Mouse (Mus musculus) C2C12 (cell line): ENCODE results near the gene Map1s. TPM values are rescaled to one million over a fixed set of nuclear protein-coding genes. Genes with fewer than 3 reads are reported as not detected.

ENCODE experiments used
- H3K27me3 ChIP-seq: one replicate; pipeline ENCODE4 v1.6.1; 2011; ENCODE audit not compliant: control insufficient read depth, insufficient read depth, insufficient read length
- H3K36me3 ChIP-seq: one replicate; pipeline ENCODE4 v1.6.1; 2011; ENCODE audit not compliant: control insufficient read depth, insufficient read depth
- H3K4me3 ChIP-seq: one replicate; pipeline ENCODE4 v1.5.1; 2011; ENCODE audit warnings: mild to moderate bottlenecking, control low read depth; ENCODE audit not compliant: poor library complexity, insufficient read depth, severe bottlenecking
- H3K79me2 ChIP-seq: one replicate; pipeline ENCODE4 v1.6.1; 2011; ENCODE audit not compliant: control insufficient read depth, insufficient read depth
- H3K79me3 ChIP-seq: one replicate; pipeline ENCODE4 v1.6.1; 2011; ENCODE audit warnings: low read depth, control low read depth
- H3ac ChIP-seq: one replicate; pipeline ENCODE3; 2011; ENCODE audit warnings: low read depth; ENCODE audit not compliant: control insufficient read depth, insufficient read length
- CEBPB ChIP-seq: IDR thresholded peaks from one replicate; pipeline ENCODE4 v1.6.1; 2011; ENCODE audit warnings: low read depth, mild to moderate bottlenecking, control low read depth, moderate library complexity
- CTCF ChIP-seq: IDR thresholded peaks from one replicate; pipeline ENCODE4 v1.5.1; 2011; ENCODE audit not compliant: control insufficient read depth, insufficient read depth, insufficient read length
- FOSL1 ChIP-seq: IDR thresholded peaks from one replicate; pipeline ENCODE4 v1.8.0; 2011; ENCODE audit warnings: mild to moderate bottlenecking, low read length; ENCODE audit not compliant: poor library complexity, insufficient read depth, severe bottlenecking
- MAX ChIP-seq: IDR thresholded peaks from one replicate; pipeline ENCODE4 v1.6.1; 2011; ENCODE audit warnings: mild to moderate bottlenecking, control low read depth
- MYOD1 ChIP-seq: IDR thresholded peaks from one replicate; pipeline ENCODE4 v1.6.1; 2011; ENCODE audit warnings: low read depth; ENCODE audit not compliant: control insufficient read depth, insufficient read length
- MYOG ChIP-seq: IDR thresholded peaks from one replicate; pipeline ENCODE4 v1.6.1; 2011; ENCODE audit not compliant: control insufficient read depth, insufficient read length; ENCODE audit errors: extremely low read depth
- USF1 ChIP-seq: IDR thresholded peaks from one replicate; pipeline ENCODE4 v1.6.1; 2011; ENCODE audit warnings: low read depth, mild to moderate bottlenecking, control low read depth, moderate library complexity
- polyA plus RNA-seq: library from polyadenylated mRNA; unstranded; fragments of >200 nt; fragmentation: generic; extraction: Trizol; gene quantifications from one replicate; pipeline ENCODE4 v1.2.1, GENCODE M21; 2012; ENCODE audit warnings: missing spikeins

Gene Map1s
- polyA plus RNA-seq, 1 experiment = 59.7 TPM

GRCm38 (mm10) chr8:70902211-70902610, 3.5 kb upstream of the Map1s start:
- H3K79me3 ChIP-seq = peaks cover 8% of the 10 kb centered on the region
- peaks cover 15% of the 10 kb centered on the region for H3K79me2 ChIP-seq
- TF ChIP-seq MAX = no peak
- TF ChIP-seq FOSL1 = no peak
- no peak for TF ChIP-seq MYOG
- TF ChIP-seq CEBPB = no peak
- no peak for TF ChIP-seq USF1
- no peak for TF ChIP-seq MYOD1
- no peak for TF ChIP-seq CTCF
- H3K4me3 ChIP-seq = no peak overlapping the region
- H3K36me3 ChIP-seq = no peaks in the 10 kb centered on the region
- no peak overlapping the region for H3ac ChIP-seq
- H3K27me3 ChIP-seq = no peaks in the 10 kb centered on the region

GRCm38 (mm10) chr8:70903112-70903511, 2.6 kb upstream of the Map1s start:
- H3K79me3 ChIP-seq = peaks cover 17% of the 10 kb centered on the region

GRCm38 (mm10) chr8:70903582-70903981, 2.1 kb upstream of the Map1s start:
- Histone ChIP-seq H3K4me3 (no peak overlapping the region), H3K27me3 (no peaks in the 10 kb centered on the region), H3K79me2 (peaks cover 28% of the 10 kb centered on the region), H3K79me3 (peaks cover 21% of the 10 kb centered on the region), H3ac (no peak overlapping the region), H3K36me3 (no peaks in the 10 kb centered on the region)
- peak; percentile 14 for TF ChIP-seq MYOD1
- no peak for TF ChIP-seq CTCF
- no peak for TF ChIP-seq CEBPB
- no peak for TF ChIP-seq MAX
- TF ChIP-seq FOSL1 = no peak
- no peak for TF ChIP-seq USF1
- TF ChIP-seq MYOG = no peak

More at GRCm38 (mm10) chr8:70903112-70903511, 2.6 kb upstream of the Map1s start:
- TF ChIP-seq MYOG = no peak
- no peak for TF ChIP-seq FOSL1
- TF ChIP-seq MAX = no peak
- peak; percentile 72 for TF ChIP-seq MYOD1
- TF ChIP-seq CTCF = no peak
- TF ChIP-seq USF1 = no peak
- peak; percentile 60 for TF ChIP-seq CEBPB
- H3K79me2 ChIP-seq = peaks cover 23% of the 10 kb centered on the region
- no peaks in the 10 kb centered on the region for H3K27me3 ChIP-seq
- peak overlapping the region; percentile 42 for H3ac ChIP-seq
- no peak overlapping the region for H3K4me3 ChIP-seq
- H3K36me3 ChIP-seq = no peaks in the 10 kb centered on the region

DNA sequence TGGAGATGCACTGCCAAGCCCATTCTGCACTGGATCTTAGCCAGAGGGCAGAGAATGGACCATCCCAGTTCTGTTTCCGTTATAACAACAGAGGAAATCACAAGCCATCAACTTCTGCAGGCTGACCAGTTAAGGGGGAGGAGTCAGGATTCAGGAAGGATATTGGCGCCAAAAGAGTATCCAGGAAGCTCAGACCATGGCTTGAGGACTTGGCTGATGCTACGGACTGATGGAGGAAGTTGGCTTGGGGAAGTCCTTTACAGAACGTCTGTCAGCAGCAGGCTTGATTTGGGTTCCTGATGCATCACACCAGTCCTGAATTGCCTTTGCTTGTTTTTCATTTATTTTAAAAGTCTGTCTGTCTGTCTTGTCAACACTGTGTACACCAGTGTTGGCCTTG, 1.2 kb upstream of the Map1s start:
- Histone ChIP-seq H3K79me3 (peaks cover 30% of the 10 kb centered on the region), H3K27me3 (no peaks in the 10 kb centered on the region), H3ac (no peak overlapping the region), H3K79me2 (peaks cover 37% of the 10 kb centered on the region), H3K4me3 (no peak overlapping the region), H3K36me3 (no peaks in the 10 kb centered on the region)
- TF ChIP-seq MAX (no peak), MYOD1 (no peak), CEBPB (no peak), USF1 (no peak), FOSL1 (no peak), MYOG (no peak), CTCF (no peak)

GRCm38 (mm10) chr8:70905463-70905830, 285 bp upstream of the Map1s start:
- TF ChIP-seq MYOG (no peak), CEBPB (no peak), MYOD1 (no peak), FOSL1 (no peak)
- peaks cover 32% of the 10 kb centered on the region for H3K79me3 ChIP-seq
- no peaks in the 10 kb centered on the region for H3K27me3 ChIP-seq
- H3ac ChIP-seq = peak overlapping the region; percentile 61
- H3K4me3 ChIP-seq = peak overlapping the region; percentile 61
- H3K79me2 ChIP-seq = peaks cover 42% of the 10 kb centered on the region
- peaks cover under 1% of the 10 kb centered on the region for H3K36me3 ChIP-seq

- no peaks in the 10 kb centered on the region for H3K27me3 ChIP-seq
- H3ac ChIP-seq = no peak overlapping the region
- peaks cover 47% of the 10 kb centered on the region for H3K79me3 ChIP-seq
- peaks cover 19% of the 10 kb centered on the region for H3K36me3 ChIP-seq
- TF ChIP-seq CTCF (no peak), MAX (no peak), MYOD1 (no peak), CEBPB (no peak), USF1 (no peak), FOSL1 (no peak), MYOG (no peak)
- no peak overlapping the region for H3K4me3 ChIP-seq
- H3K79me2 ChIP-seq = peaks cover 61% of the 10 kb centered on the region
These were observed 1.8 kb downstream of the Map1s start for GRCm38 (mm10) chr8:70907518-70907917.
